Mouse (Mus musculus) layer of hippocampus, adult 9-11 months (tissue): ENCODE measurements around the gene Dpy19l3.

Source experiments
- DNase-seq: peaks from one replicate; pipeline ENCODE4 v3.0.0; 2022

Gene Dpy19l3

GRCm38 (mm10) chr7:35687229-35687628 is 67.0 kb downstream of the Dpy19l3 start:
- DNase-seq, result no peak

GRCm38 (mm10) chr7:35686756-35687155 is 67.5 kb downstream of the Dpy19l3 start:
- no peak for DNase-seq

- no peak for DNase-seq
These were observed 68.0 kb downstream of the Dpy19l3 start for GRCm38 (mm10) chr7:35686216-35686615.

GRCm38 (mm10) chr7:35683409-35684122 is 70.7 kb downstream of the Dpy19l3 start:
- DNase-seq, result no peak

- DNase-seq, result no peak
These were observed 72.7 kb downstream of the Dpy19l3 start for GRCm38 (mm10) chr7:35681559-35681958.

- no peak for DNase-seq
These were observed 75.3 kb downstream of the Dpy19l3 start for GRCm38 (mm10) chr7:35678976-35679375.

- DNase-seq, result no peak
These were observed 85.9 kb downstream of the Dpy19l3 start for GRCm38 (mm10) chr7:35668066-35669041.

GRCm38 (mm10) chr7:35663790-35664376 is 90.4 kb downstream of the Dpy19l3 start:
- DNase-seq, result no peak

GRCm38 (mm10) chr7:35659173-35659572 is 95.1 kb downstream of the Dpy19l3 start:
- DNase-seq, result no peak

- no peak for DNase-seq
These were observed 96.4 kb downstream of the Dpy19l3 start for GRCm38 (mm10) chr7:35657829-35658228.

GRCm38 (mm10) chr7:35651583-35652270 is 102.5 kb downstream of the Dpy19l3 start:
- no peak for DNase-seq

GRCm38 (mm10) chr7:35650716-35651410 is 103.4 kb downstream of the Dpy19l3 start:
- peak; percentile 58 for DNase-seq

GRCm38 (mm10) chr7:35649071-35649470 is 105.2 kb downstream of the Dpy19l3 start:
- DNase-seq, result no peak

- DNase-seq, result no peak
These were observed 105.8 kb downstream of the Dpy19l3 start for GRCm38 (mm10) chr7:35648239-35649069.

- DNase-seq, result peak; percentile 96
These were observed 107.1 kb downstream of the Dpy19l3 start, which contains the start of gene Pdcd5 for GRCm38 (mm10) chr7:35647101-35647698. Gene Pdcd5 (minus strand): TSS chr7:35647521.

- DNase-seq, result no peak
These were observed 107.8 kb downstream of the Dpy19l3 start for GRCm38 (mm10) chr7:35646317-35647081.

GRCm38 (mm10) chr7:35640072-35640471 is 114.2 kb downstream of the Dpy19l3 start:
- no peak for DNase-seq

- no peak for DNase-seq
These were observed 117.4 kb downstream of the Dpy19l3 start for GRCm38 (mm10) chr7:35636874-35637273.

GRCm38 (mm10) chr7:35636229-35636628 is 118.0 kb downstream of the Dpy19l3 start:
- DNase-seq, result no peak
